Mouse (Mus musculus) intestine, embryonic 14.5 days (tissue): ENCODE measurements around the gene Foxp3. TPM values are rescaled to one million over a fixed set of nuclear protein-coding genes. Genes with fewer than 3 reads are reported as not detected.

Experiments
- ATAC-seq: fragments of 200-750 bp; cut with Nextera tagmentation; replicated peaks from 2 replicates; pipeline ENCODE4 v1.8.0; 2017; ENCODE audit warnings: low read depth, moderate number of reproducible peaks, moderate TSS enrichment, moderate library complexity; ENCODE audit not compliant: low FRiP score, low TSS enrichment
- DNase-seq: peaks from one replicate; pipeline ENCODE4 v3.0.0-alpha.2; 2018; ENCODE audit warnings: low spot score
- H3K27ac ChIP-seq: fragments of 300-500 bp; sonication (generic); 2 replicates; pipeline ENCODE4 v1.5.1; 2014; ENCODE audit warnings: low read depth, mild to moderate bottlenecking, control low read depth
- H3K27me3 ChIP-seq: fragments of 300-500 bp; sonication (generic); replicated peaks from 2 replicates; pipeline ENCODE4 v1.6.1; 2014; ENCODE audit warnings: low read length, control low read depth; ENCODE audit not compliant: control insufficient read depth, insufficient read depth
- H3K36me3 ChIP-seq: fragments of 300-500 bp; sonication (generic); 2 replicates; pipeline ENCODE4 v1.6.1; 2014; ENCODE audit warnings: low read length, control low read depth; ENCODE audit not compliant: control insufficient read depth, insufficient read depth
- H3K4me1 ChIP-seq: fragments of 300-500 bp; sonication (generic); replicated peaks from 2 replicates; pipeline ENCODE4 v1.6.1; 2014; ENCODE audit warnings: low read length, control low read depth, mixed read lengths; ENCODE audit not compliant: control insufficient read depth, insufficient read depth
- H3K4me2 ChIP-seq: fragments of 300-500 bp; sonication (generic); 2 replicates; pipeline ENCODE4 v1.6.1; 2014; ENCODE audit warnings: low read length
- H3K4me3 ChIP-seq: fragments of 300-500 bp; sonication (generic); 2 replicates; pipeline ENCODE4 v1.5.1; 2014; ENCODE audit warnings: low read depth, low read length, control low read depth, mixed read lengths
- H3K9ac ChIP-seq: fragments of 300-500 bp; sonication (generic); 2 replicates; pipeline ENCODE4 v1.6.1; 2014; ENCODE audit warnings: mild to moderate bottlenecking, low read length
- H3K9me3 ChIP-seq: fragments of 300-500 bp; sonication (generic); 2 replicates; pipeline ENCODE4 v1.6.1; 2016; ENCODE audit warnings: low read length, control low read depth; ENCODE audit not compliant: control insufficient read depth
- WGBS: fragments of 180-500 bp; shearing (Covaris S2); extraction: QIAGEN DNeasy Blood & Tissue Kit; methylation state at CpG from one replicate; pipeline ENCODE4 v1.1.7; 2014; 5-methylcytosine and 5-hydroxymethylcytosine counted together
- polyA plus RNA-seq: library from polyadenylated mRNA; unstranded; fragments of >200 nt; fragmentation: Nextera tagmentation; extraction: Ambion mirVana; gene quantifications from 2 replicates; pipeline ENCODE4 v1.2.1, GENCODE M21; 2014

The Foxp3 gene
- polyA plus RNA-seq, result 0.05 TPM in 1 of 2 replicates, not detected in the other

GRCm38 (mm10) chrX:7573176-7574086 lies at the start of gene Foxp3:
TSS of gene Foxp3 (plus strand) at chrX:7573644.
- WGBS, result 25% methylated on average over 56 of the region's 72 CpGs
- no peaks in the 10 kb centered on the region for H3K36me3 ChIP-seq
- H3K4me2 ChIP-seq, result peak within 1 kb of the TSS; percentile 57
- H3K27me3 ChIP-seq, result no peaks in the 10 kb centered on the region
- peak within 1 kb of the TSS; percentile 83 for H3K27ac ChIP-seq
- peak within 1 kb of the TSS; percentile 66 for H3K9ac ChIP-seq
- ATAC-seq, result peak; percentile 71
- 0 out of 2 replicates have a peak, but pooled peaks cover 5% of the 10 kb centered on the region for H3K4me1 ChIP-seq
- peak; percentile 63 for DNase-seq
- no peaks in the 10 kb centered on the region for H3K9me3 ChIP-seq
- peak within 1 kb of the TSS; percentile 49 for H3K4me3 ChIP-seq

- no peaks in the 10 kb centered on the region for H3K9me3 ChIP-seq
- H3K4me2 ChIP-seq, result no peak overlapping the region
- H3K27ac ChIP-seq, result no peak overlapping the region
- ATAC-seq (no peak), DNase-seq (no peak)
- H3K27me3 ChIP-seq, result no peaks in the 10 kb centered on the region
- no peaks in the 10 kb centered on the region for H3K4me1 ChIP-seq
- no peaks in the 10 kb centered on the region for H3K36me3 ChIP-seq
- no peak overlapping the region for H3K4me3 ChIP-seq
- H3K9ac ChIP-seq, result no peak overlapping the region
- 42% methylated on average over 3 of the region's 3 CpGs for WGBS
Observed at GRCm38 (mm10) chrX:7524961-7525360, 48.5 kb upstream of the Foxp3 start.

- H3K9me3 ChIP-seq, result no peaks in the 10 kb centered on the region
- no peaks in the 10 kb centered on the region for H3K36me3 ChIP-seq
- DNase-seq, result no peak
- no peaks in the 10 kb centered on the region for H3K27me3 ChIP-seq
- H3K9ac ChIP-seq, result no peak overlapping the region
- 88% methylated on average over 4 of the region's 4 CpGs for WGBS
- no peak overlapping the region for H3K27ac ChIP-seq
- H3K4me1 ChIP-seq, result no peaks in the 10 kb centered on the region
- ATAC-seq, result no peak
- no peak overlapping the region for H3K4me3 ChIP-seq
- H3K4me2 ChIP-seq, result no peak overlapping the region
Observed at GRCm38 (mm10) chrX:7553474-7553873, 20.0 kb upstream of the Foxp3 start.

GRCm38 (mm10) chrX:7563076-7563475 lies 10.4 kb upstream of the Foxp3 start:
- Histone ChIP-seq H3K4me1 (no peaks in the 10 kb centered on the region), H3K27ac (no peak overlapping the region), H3K9ac (no peak overlapping the region), H3K9me3 (no peaks in the 10 kb centered on the region), H3K27me3 (no peaks in the 10 kb centered on the region), H3K4me3 (no peak overlapping the region), H3K4me2 (no peak overlapping the region), H3K36me3 (no peaks in the 10 kb centered on the region)
- ATAC-seq, result no peak
- no peak for DNase-seq
- 37% methylated on average over 2 of the region's 2 CpGs for WGBS

- Histone ChIP-seq H3K4me2 (no peak overlapping the region), H3K9ac (no peak overlapping the region), H3K27ac (no peak overlapping the region), H3K4me3 (no peak overlapping the region), H3K9me3 (no peaks in the 10 kb centered on the region), H3K27me3 (no peaks in the 10 kb centered on the region), H3K36me3 (no peaks in the 10 kb centered on the region), H3K4me1 (no peaks in the 10 kb centered on the region)
- 83% methylated on average over 6 of the region's 6 CpGs for WGBS
- no peak for ATAC-seq
- DNase-seq, result no peak
Observed at GRCm38 (mm10) chrX:7566352-7566751, 7.1 kb upstream of the Foxp3 start.

GRCm38 (mm10) chrX:7567491-7567890 lies 6.0 kb upstream of the Foxp3 start:
- Histone ChIP-seq H3K36me3 (no peaks in the 10 kb centered on the region), H3K4me3 (no peak overlapping the region), H3K9me3 (no peaks in the 10 kb centered on the region), H3K9ac (no peak overlapping the region), H3K4me1 (0 out of 2 replicates have a peak, but pooled peaks cover 3% of the 10 kb centered on the region), H3K27ac (no peak overlapping the region), H3K4me2 (no peak overlapping the region), H3K27me3 (no peaks in the 10 kb centered on the region)
- no peak for DNase-seq
- WGBS, result 76% methylated on average over 8 of the region's 9 CpGs
- ATAC-seq, result no peak

- WGBS, result 65% methylated on average over 7 of the region's 7 CpGs
- Histone ChIP-seq H3K4me2 (no peak overlapping the region), H3K27ac (no peak overlapping the region), H3K4me3 (no peak overlapping the region), H3K9me3 (no peaks in the 10 kb centered on the region), H3K9ac (no peak overlapping the region), H3K27me3 (no peaks in the 10 kb centered on the region), H3K4me1 (0 out of 2 replicates have a peak, but pooled peaks cover 5% of the 10 kb centered on the region), H3K36me3 (no peaks in the 10 kb centered on the region)
- DNase-seq (no peak), ATAC-seq (no peak)
Observed at GRCm38 (mm10) chrX:7570481-7571175, 2.8 kb upstream of the Foxp3 start.

GRCm38 (mm10) chrX:7571565-7572136 lies 1.8 kb upstream of the Foxp3 start:
- WGBS, result 92% methylated on average over 9 of the region's 9 CpGs
- no peak overlapping the region for H3K27ac ChIP-seq
- H3K9ac ChIP-seq, result no peak overlapping the region
- DNase-seq (no peak), ATAC-seq (no peak)
- H3K4me1 ChIP-seq, result 0 out of 2 replicates have a peak, but pooled peaks cover 5% of the 10 kb centered on the region
- no peaks in the 10 kb centered on the region for H3K36me3 ChIP-seq
- H3K4me2 ChIP-seq, result 0 out of 2 replicates have a peak overlapping the region, but pooled peaks have one; percentile 57
- no peak overlapping the region for H3K4me3 ChIP-seq
- H3K9me3 ChIP-seq, result no peaks in the 10 kb centered on the region
- no peaks in the 10 kb centered on the region for H3K27me3 ChIP-seq
